Mouse (Mus musculus) intestine, embryonic 15.5 days (tissue): ENCODE results near the gene Mxra8. TPM values are rescaled to one million over a fixed set of nuclear protein-coding genes. Genes with fewer than 3 reads are reported as not detected.
A peak's percentile ranks its signal among the peaks of the same experiment; 100 is the strongest.

ENCODE experiments used
- ATAC-seq: fragments of 200-750 bp; cut with Nextera tagmentation; 2 replicates; pipeline ENCODE4 v1.8.0; 2017; ENCODE audit warnings: moderate TSS enrichment, moderate library complexity
- H3K27ac ChIP-seq: fragments of 300-500 bp; sonication (generic); 2 replicates; pipeline ENCODE4 v1.5.1; 2015; ENCODE audit warnings: mild to moderate bottlenecking, inconsistent platforms
- H3K27me3 ChIP-seq: fragments of 300-500 bp; sonication (generic); replicated peaks from 2 replicates; pipeline ENCODE4 v1.6.1; 2015; ENCODE audit warnings: inconsistent platforms
- H3K36me3 ChIP-seq: fragments of 300-500 bp; sonication (generic); 2 replicates; pipeline ENCODE4 v1.6.1; 2015; ENCODE audit warnings: inconsistent platforms
- H3K4me1 ChIP-seq: fragments of 300-500 bp; sonication (generic); replicated peaks from 2 replicates; pipeline ENCODE4 v1.6.1; 2015; ENCODE audit warnings: inconsistent platforms
- H3K4me2 ChIP-seq: fragments of 300-500 bp; sonication (generic); replicated peaks from 2 replicates; pipeline ENCODE4 v1.6.1; 2015; ENCODE audit warnings: mild to moderate bottlenecking, inconsistent platforms
- H3K4me3 ChIP-seq: fragments of 300-500 bp; sonication (generic); replicated peaks from 2 replicates; pipeline ENCODE4 v1.5.1; 2015; ENCODE audit warnings: inconsistent platforms
- H3K9ac ChIP-seq: fragments of 300-500 bp; sonication (generic); 2 replicates; pipeline ENCODE4 v1.6.1; 2015; ENCODE audit warnings: inconsistent platforms
- H3K9me3 ChIP-seq: fragments of 300-500 bp; sonication (generic); 2 replicates; pipeline ENCODE4 v1.6.1; 2016; ENCODE audit warnings: inconsistent platforms
- WGBS: fragments of 180-500 bp; shearing (Covaris S2); methylation state at CpG from one replicate; pipeline ENCODE4 v1.1.7; 2015; 5-methylcytosine and 5-hydroxymethylcytosine counted together
- polyA plus RNA-seq: library from polyadenylated mRNA; unstranded; fragments of >200 nt; fragmentation: Nextera tagmentation; extraction: Ambion mirVana; gene quantifications from 2 replicates; pipeline ENCODE4 v1.2.1, GENCODE M21; 2015

The Mxra8 gene
- polyA plus RNA-seq, 1 experiment from 2014 or later, result 76.9 TPM

GRCm38 (mm10) chr4:155851951-155852411 lies 12.5 kb downstream of the Mxra8 start:
- no peak overlapping the region for H3K27ac ChIP-seq
- H3K27me3 ChIP-seq, result no peaks in the 10 kb centered on the region

GRCm38 (mm10) chr4:155853421-155853820 lies 13.9 kb downstream of the Mxra8 start:
- H3K27me3 ChIP-seq, result no peaks in the 10 kb centered on the region

More at GRCm38 (mm10) chr4:155851951-155852411, 12.5 kb downstream of the Mxra8 start:
- ATAC-seq, result no peak
- Histone ChIP-seq H3K4me2 (no peak overlapping the region), H3K4me3 (no peak overlapping the region), H3K4me1 (peaks cover 21% of the 10 kb centered on the region), H3K9ac (no peak overlapping the region), H3K9me3 (no peaks in the 10 kb centered on the region), H3K36me3 (peaks cover 24% of the 10 kb centered on the region)
- 81% methylated on average over 2 of the region's 2 CpGs for WGBS

DNA sequence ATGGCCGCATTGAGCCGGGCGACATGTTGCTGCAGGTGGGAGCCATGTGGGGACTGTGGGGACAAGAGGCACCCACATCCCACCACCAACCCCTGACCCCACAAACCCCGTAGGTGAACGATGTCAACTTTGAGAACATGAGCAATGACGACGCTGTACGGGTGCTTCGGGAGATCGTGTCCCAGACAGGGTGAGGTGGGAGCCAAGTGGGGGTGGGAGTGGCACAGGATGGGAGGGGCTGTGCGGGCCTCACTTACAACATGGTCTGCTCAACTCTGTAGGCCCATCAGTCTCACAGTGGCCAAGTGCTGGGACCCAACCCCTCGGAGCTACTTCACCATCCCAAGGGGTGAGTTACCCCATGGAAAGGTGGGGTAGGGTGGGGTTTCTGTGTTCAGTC lies 15.5 kb downstream of the Mxra8 start:
- Histone ChIP-seq H3K27me3 (no peaks in the 10 kb centered on the region), H3K36me3 (peaks cover 38% of the 10 kb centered on the region), H3K4me2 (no peak overlapping the region), H3K4me1 (no peaks in the 10 kb centered on the region), H3K9me3 (no peaks in the 10 kb centered on the region), H3K9ac (no peak overlapping the region), H3K4me3 (no peak overlapping the region), H3K27ac (no peak overlapping the region)
- no peak for ATAC-seq
- WGBS, result 91% methylated on average over 12 of the region's 12 CpGs

More at GRCm38 (mm10) chr4:155853421-155853820, 13.9 kb downstream of the Mxra8 start:
- Histone ChIP-seq H3K4me3 (no peak overlapping the region), H3K9ac (no peak overlapping the region), H3K27ac (no peak overlapping the region), H3K36me3 (peaks cover 33% of the 10 kb centered on the region), H3K9me3 (no peaks in the 10 kb centered on the region), H3K4me1 (peaks cover 14% of the 10 kb centered on the region), H3K4me2 (no peak overlapping the region)
- 88% methylated on average over 9 of the region's 9 CpGs for WGBS
- no peak for ATAC-seq

DNA sequence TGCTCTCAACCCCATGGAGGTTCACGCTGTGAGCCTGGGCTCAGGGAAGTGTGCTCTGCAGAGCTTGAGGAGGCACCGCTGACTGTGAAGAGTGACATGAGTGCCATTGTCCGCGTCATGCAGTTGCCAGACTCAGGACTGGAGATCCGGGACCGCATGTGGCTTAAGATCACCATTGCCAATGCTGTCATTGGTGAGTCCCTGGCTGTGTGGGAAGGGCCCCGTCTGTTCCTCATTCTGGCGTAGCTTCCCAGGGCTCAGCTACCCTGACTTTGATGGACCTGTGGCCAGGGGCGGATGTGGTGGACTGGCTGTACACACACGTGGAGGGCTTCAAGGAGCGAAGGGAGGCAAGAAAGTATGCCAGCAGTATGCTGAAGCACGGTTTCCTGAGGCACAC lies 16.6 kb downstream of the Mxra8 start:
- 93% methylated on average over 12 of the region's 12 CpGs for WGBS
- Histone ChIP-seq H3K27ac (no peak overlapping the region), H3K4me3 (no peak overlapping the region), H3K9me3 (no peaks in the 10 kb centered on the region), H3K4me1 (no peaks in the 10 kb centered on the region), H3K36me3 (peaks cover 38% of the 10 kb centered on the region), H3K9ac (no peak overlapping the region), H3K27me3 (no peaks in the 10 kb centered on the region), H3K4me2 (no peak overlapping the region)
- ATAC-seq, result no peak

DNA sequence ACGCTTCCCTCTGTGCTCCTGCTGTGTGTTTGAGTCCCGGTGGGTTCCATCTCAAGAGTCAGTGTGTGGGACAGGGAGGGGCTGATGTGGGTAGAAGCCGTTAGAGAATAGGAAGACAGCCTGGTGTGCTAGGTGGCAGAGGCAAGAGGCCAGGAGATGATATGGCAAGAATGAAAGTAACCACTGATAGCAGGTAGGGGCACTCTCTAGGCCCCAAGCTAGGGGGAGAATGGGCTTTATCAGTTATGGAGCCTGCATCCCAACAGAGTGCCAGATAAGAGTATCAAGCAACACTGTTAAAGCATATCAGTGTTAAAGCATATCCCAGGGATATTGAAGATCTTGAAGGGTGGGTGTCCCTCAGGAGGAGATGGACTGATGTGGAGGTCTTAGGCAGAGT lies 17.4 kb downstream of the Mxra8 start:
- Histone ChIP-seq H3K4me2 (no peak overlapping the region), H3K4me1 (no peaks in the 10 kb centered on the region), H3K36me3 (peaks cover 38% of the 10 kb centered on the region), H3K27me3 (no peaks in the 10 kb centered on the region), H3K27ac (no peak overlapping the region), H3K9ac (no peak overlapping the region), H3K9me3 (no peaks in the 10 kb centered on the region), H3K4me3 (no peak overlapping the region)
- no peak for ATAC-seq
- 85% methylated on average over 3 of the region's 3 CpGs for WGBS

DNA sequence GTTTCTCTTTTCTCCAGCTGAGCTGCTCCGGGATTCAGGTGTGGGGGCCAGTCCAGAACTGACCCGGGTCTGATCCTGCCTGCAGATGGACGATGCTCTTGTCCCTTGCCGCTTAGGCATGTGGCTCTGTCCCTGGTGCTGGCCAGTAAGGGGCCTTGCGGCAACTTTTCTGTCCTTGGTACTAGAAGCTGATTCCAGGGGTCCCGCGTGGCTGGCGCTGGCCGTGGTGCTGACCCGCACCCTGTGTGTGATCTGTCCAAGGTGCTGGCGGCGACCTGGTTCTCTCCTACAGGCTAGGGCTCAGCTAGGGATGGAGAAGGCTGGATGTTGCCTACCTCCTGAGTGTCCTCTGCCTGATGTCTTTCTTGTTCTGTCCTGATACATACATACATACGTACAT lies 19.8 kb downstream of the Mxra8 start:
- Histone ChIP-seq H3K4me2 (no peak overlapping the region), H3K9me3 (no peaks in the 10 kb centered on the region), H3K36me3 (peaks cover 36% of the 10 kb centered on the region), H3K27ac (no peak overlapping the region), H3K4me3 (no peak overlapping the region), H3K27me3 (no peaks in the 10 kb centered on the region), H3K9ac (no peak overlapping the region), H3K4me1 (no peaks in the 10 kb centered on the region)
- ATAC-seq, result peak; percentile 61
- 16% methylated on average over 13 of the region's 13 CpGs for WGBS

- Histone ChIP-seq H3K4me2 (no peak overlapping the region), H3K27ac (no peak overlapping the region), H3K4me1 (no peaks in the 10 kb centered on the region), H3K4me3 (no peak overlapping the region), H3K36me3 (peaks cover 30% of the 10 kb centered on the region), H3K9ac (no peak overlapping the region), H3K9me3 (no peaks in the 10 kb centered on the region), H3K27me3 (no peaks in the 10 kb centered on the region)
- 87% methylated on average over 7 of the region's 7 CpGs for WGBS
- ATAC-seq, result no peak
Measured at GRCm38 (mm10) chr4:155861787-155862186, 22.3 kb downstream of the Mxra8 start.

DNA sequence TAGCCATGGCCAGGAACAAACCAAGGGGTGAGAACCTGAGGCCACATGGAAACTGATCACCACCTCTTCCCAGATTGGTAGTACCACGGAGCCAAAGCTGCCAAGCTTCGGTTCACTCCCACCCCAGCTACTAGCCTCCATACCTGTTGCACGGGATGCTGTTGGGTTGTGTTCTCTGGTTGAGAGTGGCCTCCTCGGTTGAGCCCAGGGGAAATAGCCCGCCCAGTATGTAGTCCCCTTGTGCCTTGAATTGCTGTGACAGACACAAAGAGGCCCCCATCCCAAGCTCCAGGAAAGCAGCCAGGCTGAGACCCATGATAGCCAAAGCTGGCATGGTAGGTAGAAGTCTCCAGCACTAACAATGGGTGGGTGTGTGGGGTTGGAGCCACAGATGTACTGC lies 23.5 kb downstream of the Mxra8 start, which contains the start of gene Tas1r3:
TSS of gene Tas1r3 (minus strand) at position 362 of the 400 bp plus-strand sequence.
- H3K4me1 ChIP-seq, result no peaks in the 10 kb centered on the region
- no peaks in the 10 kb centered on the region for H3K27me3 ChIP-seq
- peaks cover 27% of the 10 kb centered on the region for H3K36me3 ChIP-seq
- no peak for ATAC-seq
- H3K4me2 ChIP-seq, result no peak within 1 kb of the TSS
- 81% methylated on average over 5 of the region's 5 CpGs for WGBS
- no peak within 1 kb of the TSS for H3K4me3 ChIP-seq
- no peaks in the 10 kb centered on the region for H3K9me3 ChIP-seq
- H3K9ac ChIP-seq, result no peak within 1 kb of the TSS
- no peak within 1 kb of the TSS for H3K27ac ChIP-seq

DNA sequence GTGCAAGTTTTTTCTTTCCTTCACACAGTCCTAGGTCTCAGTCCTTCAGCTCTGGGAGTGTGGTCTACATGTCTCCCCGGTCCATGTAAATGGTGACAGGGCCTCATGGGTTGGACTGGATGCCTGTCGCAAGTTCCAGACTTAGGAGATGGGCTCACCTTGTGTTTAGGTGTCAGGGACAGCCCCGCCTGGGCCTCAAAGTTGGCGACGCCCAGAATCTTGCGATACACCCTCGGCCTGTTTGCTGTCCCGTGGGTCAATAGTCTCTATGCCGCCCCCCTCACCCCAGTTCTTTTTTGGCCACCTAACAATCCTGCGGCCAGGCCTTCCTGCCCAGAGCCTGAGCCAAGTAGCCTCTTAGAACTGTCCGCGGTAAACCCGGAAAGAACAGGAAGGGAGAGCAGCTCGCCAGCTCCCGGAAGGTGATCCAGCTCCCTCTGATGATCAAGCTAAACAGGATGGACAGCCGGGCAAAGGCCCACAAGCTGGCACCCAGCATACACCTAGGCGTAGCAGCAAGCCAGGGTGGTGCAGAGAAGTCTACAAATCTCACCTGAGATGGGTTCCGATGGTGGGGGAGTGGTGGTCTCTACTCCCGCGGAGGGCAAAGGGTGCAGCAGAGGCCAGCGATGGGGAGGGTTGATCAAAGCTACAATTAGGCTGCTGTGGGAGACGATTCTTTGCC lies 29.3 kb downstream of the Mxra8 start:
- Histone ChIP-seq H3K4me1 (peaks cover 13% of the 10 kb centered on the region), H3K9ac (peak overlapping the region; percentile 58), H3K4me2 (peak overlapping the region; percentile 76), H3K4me3 (peak overlapping the region; percentile 58), H3K9me3 (no peaks in the 10 kb centered on the region), H3K27me3 (no peaks in the 10 kb centered on the region), H3K27ac (peak overlapping the region; percentile 25), H3K36me3 (peaks cover 32% of the 10 kb centered on the region)
- ATAC-seq, result peak; percentile 78
- 10% methylated on average over 22 of the region's 22 CpGs for WGBS

- ATAC-seq, result peak; percentile 98
- H3K4me3 ChIP-seq, result peak within 1 kb of the TSS; percentile 58
- no peaks in the 10 kb centered on the region for H3K27me3 ChIP-seq
- H3K9me3 ChIP-seq, result no peaks in the 10 kb centered on the region
- H3K27ac ChIP-seq, result peak within 1 kb of the TSS; percentile 25
- peak within 1 kb of the TSS; percentile 63 for H3K9ac ChIP-seq
- peaks cover 35% of the 10 kb centered on the region for H3K36me3 ChIP-seq
- WGBS, result under 1% methylated on average over 63 of the region's 63 CpGs
- H3K4me1 ChIP-seq, result peaks cover 13% of the 10 kb centered on the region
- H3K4me2 ChIP-seq, result peak within 1 kb of the TSS; percentile 76
Measured at GRCm38 (mm10) chr4:155869317-155870033, 30.0 kb downstream of the Mxra8 start, which contains the start of the genes Cptp and Ints11. Cptp (minus strand) TSS chr4:155869440. Ints11 (plus strand) TSS chr4:155869546.

- Histone ChIP-seq H3K4me3 (no peak overlapping the region), H3K27me3 (no peaks in the 10 kb centered on the region), H3K27ac (no peak overlapping the region), H3K9ac (no peak overlapping the region), H3K4me1 (peaks cover 13% of the 10 kb centered on the region), H3K9me3 (no peaks in the 10 kb centered on the region), H3K4me2 (no peak overlapping the region), H3K36me3 (peaks cover 35% of the 10 kb centered on the region)
- no peak for ATAC-seq
- 85% methylated on average over 7 of the region's 7 CpGs for WGBS
Measured at GRCm38 (mm10) chr4:155871404-155871803, 31.9 kb downstream of the Mxra8 start.

DNA sequence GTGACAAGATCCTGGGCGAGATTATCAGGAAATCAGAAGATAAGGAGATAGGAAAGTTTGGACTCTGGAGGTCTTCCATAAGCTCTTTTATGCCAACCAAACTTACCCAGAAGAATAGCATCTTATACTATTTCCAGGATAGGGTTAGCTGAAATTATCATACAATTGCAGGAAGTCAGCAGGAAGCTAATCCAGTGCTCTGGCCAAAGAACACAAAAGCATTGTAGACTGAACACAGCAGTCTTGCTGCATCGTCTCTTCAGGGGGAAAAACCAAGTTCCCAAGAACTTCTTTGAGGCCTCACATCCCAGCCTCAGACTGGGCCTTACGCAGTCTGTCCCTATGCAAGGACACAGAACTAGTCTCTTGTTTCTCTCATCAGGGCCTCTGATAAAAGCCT lies 44.1 kb downstream of the Mxra8 start:
- Histone ChIP-seq H3K27me3 (no peaks in the 10 kb centered on the region), H3K4me3 (no peak overlapping the region), H3K27ac (no peak overlapping the region), H3K9ac (no peak overlapping the region), H3K36me3 (peaks cover 32% of the 10 kb centered on the region), H3K4me1 (no peaks in the 10 kb centered on the region), H3K4me2 (no peak overlapping the region), H3K9me3 (no peaks in the 10 kb centered on the region)
- ATAC-seq, result no peak
- 76% methylated on average over 3 of the region's 3 CpGs for WGBS
